Mouse (Mus musculus): ENCODE results near the gene Copz2.

Gene Copz2

GRCm38 (mm10) chr11:96902639-96903635 is 53.3 kb downstream of the Copz2 start:
- peak; percentile 58 for DNase-seq (ENCODE audit: low read depth, low spot score)

DNA sequence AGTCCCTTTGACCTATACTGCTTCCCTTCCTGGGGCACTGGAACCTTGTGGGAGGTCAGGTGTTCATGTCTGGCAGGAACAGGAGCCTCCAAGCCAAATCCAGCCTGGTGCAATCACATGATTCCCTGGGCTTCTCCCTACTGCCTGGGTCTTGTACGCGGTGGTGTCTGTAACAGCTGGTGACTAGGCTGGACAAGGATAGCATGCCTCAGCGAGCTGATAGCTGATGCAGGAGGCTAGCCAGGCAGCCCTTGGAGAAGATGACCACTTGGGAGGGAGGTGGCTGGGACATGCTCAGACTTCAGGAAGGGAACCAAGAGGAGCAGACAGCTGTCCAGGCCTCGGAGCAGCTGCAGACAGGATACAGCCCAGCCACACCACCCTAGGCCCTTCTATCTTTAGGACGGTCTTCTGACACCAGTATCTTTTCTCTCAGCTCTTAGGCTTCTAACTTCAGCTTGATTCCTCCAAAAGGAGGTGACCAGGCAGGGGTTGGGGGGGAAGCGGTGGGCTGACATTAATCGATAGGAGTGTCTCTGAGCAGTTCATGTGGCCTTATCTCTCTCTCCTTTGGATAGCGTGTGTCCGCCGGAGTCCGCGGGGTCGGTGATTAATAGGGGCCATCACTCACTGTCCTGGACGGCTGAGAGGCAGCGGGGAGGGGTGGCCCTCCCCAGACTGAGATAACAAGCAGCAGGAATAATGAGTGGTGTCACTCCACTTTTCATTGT is 56.9 kb downstream of the Copz2 start:
- peak; percentile 37 for DNase-seq (ENCODE audit: low read depth, low spot score)

GRCm38 (mm10) chr11:96908594-96908993 is 58.9 kb downstream of the Copz2 start:
- DNase-seq (ENCODE audit: low read depth, low spot score): no peak

DNA sequence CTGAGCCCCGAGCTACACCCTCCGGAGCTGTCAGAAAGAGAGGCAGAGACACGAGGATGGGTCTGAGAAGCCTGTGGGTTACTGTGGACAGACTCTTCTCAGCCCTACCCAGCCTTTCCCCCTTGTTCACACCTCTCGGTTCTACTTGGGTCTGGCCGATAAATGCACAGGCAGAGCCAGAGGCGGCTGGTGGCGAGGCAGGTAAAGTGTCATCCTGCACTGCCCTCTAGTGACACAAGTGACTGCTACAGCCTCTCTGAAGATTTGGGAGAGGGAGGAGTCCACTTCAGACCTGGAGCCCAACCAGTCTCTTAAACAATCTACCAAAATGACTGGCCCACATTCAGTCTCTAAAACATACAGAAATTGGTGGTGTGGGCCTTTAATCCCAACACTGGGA is 60.3 kb downstream of the Copz2 start:
- peak; percentile 91 for DNase-seq (ENCODE audit: low read depth, low spot score)
